Mouse (Mus musculus): ENCODE data around the gene Lfng.

GRCm38 (mm10) chr5:140651231-140651630 lies 44.1 kb downstream of the Lfng start:
- no peak for TF ChIP-seq GATA1 (IDR thresholded peaks at IDR 0.05; ENCODE audit: low read length)
- TF ChIP-seq TAL1 (IDR thresholded peaks at IDR 0.05; ENCODE audit: low read length), result no peak

All from erythroblast, embryonic 14.5 days (primary cell).